Mouse (Mus musculus) common myeloid progenitor, adult 5-6 weeks (primary cell): ENCODE results near the gene T. TPM values are rescaled to one million over a fixed set of nuclear protein-coding genes. Genes with fewer than 3 reads are reported as not detected.

Experiments
- ATAC-seq: replicated peaks from 2 replicates; pipeline ENCODE4 v1.8.0; 2016; ENCODE audit warnings: low read depth, mild to moderate bottlenecking, moderate TSS enrichment, inconsistent platforms; ENCODE audit not compliant: poor library complexity, severe bottlenecking
- total RNA-seq: library from RNA; stranded (forward); fragments of 200-1000, 187-1606 nt; gene quantifications from 2 replicates; pipeline ENCODE4 v1.2.3, GENCODE M21; 2017

The T gene
- total RNA-seq, 1 experiment from 2014 or later = not detected

DNA sequence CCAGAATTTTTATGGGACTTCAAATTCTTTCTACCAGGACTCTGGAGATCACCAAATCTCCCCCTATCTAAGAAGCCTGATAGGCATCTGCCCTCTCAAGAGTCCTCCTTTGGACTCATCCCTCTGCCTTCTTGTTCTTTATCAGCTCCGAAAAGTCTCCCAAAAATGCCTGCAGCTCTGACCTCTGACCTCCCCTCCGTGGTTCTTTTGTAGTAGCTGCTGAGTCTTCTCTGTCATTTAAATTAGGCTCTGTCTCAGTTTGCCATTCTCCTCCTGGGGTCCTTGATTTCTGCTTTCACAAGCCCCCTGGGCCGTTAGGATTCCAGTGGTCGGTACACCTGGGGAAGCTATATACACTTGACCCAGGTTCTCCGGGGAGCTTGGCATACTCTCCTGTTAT is 4.3 kb upstream of the T start:
- no peak for ATAC-seq

DNA sequence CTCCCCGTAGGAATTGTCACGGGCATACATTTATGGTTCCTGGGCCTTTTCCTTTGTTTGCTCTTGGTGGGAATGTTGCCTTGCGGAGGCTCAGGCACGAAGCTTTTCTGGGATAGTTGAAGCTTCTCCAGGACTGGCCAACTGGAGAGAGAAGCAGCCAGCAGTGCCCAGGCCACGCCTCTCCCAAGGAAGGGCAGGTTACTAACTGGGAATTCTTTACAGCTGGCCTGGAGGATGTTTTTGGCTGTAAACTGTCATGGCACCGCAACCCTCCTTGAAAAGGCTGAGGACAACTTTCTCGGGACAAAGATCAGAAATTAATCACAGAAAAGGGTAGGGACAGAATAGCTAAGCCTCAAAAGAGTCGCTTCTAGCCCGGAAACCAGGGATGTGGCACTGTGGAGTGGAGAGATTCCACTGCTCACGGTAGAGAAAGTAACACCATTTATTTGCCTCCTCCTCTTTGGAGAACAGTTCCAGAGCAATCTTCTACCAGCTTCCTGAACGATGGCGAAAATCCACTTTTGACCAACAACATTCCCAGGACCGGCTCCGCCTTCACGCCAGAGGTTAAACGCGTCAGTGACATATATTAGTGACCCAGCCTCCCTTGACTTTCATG is 1.9 kb upstream of the T start:
- no peak for ATAC-seq

DNA sequence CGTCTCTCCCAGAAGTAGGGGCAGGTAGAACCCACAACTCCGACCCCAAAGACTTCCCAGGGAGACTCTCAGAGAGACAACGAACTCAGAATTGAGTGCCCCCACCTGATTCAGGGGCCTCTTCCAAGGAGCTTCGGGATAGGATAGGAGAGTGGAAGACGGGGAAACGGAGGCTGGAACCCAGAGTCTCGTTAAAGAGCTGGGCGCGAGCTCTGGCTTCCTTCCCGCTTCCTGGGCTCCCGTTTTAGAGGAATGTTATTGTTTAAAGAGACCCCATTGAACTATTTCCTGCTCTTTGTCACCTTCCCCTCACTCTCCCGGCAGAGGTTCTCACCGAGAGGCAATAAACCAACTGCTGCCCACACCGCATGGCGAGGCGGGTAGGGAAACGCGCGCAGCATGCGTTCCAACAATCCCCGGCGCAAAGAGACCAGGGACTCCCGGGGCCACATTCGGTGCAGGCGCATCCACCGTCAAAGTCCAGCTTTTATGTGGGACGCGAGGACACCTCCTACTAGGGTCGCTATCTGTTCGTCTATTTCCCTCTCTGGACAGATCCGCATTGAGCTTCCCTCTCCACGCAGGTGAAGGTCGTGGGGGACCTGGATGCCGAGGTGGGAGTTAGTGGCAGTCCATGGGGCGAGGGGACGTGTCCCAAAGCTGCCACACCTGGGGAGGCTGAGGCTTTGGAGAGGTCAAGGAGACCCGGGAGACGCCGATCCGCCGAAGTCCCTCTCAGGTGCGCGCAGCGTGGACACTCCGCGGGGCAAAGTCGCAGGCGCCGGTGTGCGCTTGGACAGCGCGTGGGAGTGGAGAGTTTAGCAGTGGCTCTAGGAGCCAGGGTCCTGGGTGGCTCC is 874 bp upstream of the T start:
- ATAC-seq = no peak

DNA sequence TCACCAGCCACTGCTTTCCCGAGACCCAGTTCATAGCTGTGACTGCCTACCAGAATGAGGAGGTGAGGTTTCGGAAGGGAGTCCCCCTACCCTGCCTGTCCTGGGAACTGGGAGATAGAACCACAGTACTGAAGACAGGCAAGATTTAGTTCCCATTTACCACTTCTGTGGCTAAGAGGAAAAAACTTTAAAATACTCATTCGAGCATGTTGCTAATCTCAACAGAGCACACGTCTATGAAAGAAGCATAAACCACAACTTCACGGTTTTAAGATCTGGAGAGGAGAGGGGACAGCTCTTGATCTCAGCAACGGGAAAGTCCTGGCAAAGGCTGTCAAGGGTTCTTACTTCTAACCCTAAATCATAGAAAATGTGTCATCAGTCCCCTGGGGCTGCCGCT is 2.0 kb downstream of the T start:
- ATAC-seq = peak; percentile 85

DNA sequence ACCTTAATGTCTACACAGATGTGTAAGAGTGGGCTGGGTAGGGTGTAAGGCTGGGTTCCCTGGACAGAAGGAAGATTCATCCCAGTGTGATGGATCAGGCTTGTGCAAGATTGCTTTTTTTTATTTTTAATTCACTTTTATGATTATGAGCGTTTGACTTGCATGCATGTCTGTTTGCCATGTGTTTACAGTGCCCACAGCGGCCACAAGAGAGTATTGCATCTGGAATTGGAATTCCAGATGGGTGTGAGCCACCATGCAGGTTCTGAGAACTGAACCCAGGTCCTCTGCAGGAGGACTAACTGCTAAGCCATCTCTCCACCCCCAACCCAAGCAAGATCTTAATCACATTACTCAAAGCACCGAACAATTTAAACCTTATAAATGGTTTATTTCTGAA is 9.8 kb downstream of the T start:
- no peak for ATAC-seq

DNA sequence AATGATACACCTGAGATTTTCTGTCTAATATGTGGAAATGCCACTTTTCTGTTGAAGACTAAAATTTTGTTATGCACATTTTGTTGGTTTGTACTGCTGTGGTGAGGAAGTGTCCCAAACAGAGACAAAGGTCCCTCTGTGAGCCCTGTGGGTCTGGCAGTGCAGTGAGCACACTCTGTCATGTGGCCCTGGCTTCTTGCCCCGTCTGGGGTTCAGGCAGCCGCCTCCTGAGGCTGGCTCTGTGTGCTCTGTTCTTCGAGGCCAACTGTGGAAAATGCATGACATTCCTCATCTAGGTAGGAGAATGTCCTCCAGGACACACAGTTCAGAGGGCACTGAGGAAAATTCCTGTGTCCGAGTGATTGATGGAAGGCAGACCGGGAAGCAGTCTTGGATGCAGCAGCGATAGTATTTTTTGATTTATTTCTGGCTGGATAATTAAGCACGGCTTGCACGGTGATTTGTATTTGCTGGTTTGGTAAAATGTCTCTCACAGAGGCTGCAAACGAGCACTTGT is 13.5 kb downstream of the T start:
- no peak for ATAC-seq

DNA sequence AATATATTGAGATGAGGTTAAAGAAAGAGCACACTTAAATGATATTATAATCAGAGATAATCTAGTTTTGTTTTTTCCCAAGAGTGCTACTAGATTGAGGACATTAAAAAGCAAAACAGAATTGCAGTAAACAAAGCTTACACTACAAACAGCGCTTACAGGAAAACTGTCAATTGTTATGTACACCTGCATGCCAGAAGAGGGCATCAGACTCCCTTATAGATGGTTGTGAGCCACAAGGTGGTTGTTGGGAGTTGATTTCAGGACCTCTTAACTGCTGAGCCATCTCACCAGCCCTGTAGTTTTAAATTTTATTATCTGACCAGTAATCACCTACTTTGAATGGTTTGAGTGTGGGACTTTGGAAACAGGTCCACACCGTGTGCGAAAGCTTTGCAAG is 14.1 kb downstream of the T start:
- no peak for ATAC-seq

DNA sequence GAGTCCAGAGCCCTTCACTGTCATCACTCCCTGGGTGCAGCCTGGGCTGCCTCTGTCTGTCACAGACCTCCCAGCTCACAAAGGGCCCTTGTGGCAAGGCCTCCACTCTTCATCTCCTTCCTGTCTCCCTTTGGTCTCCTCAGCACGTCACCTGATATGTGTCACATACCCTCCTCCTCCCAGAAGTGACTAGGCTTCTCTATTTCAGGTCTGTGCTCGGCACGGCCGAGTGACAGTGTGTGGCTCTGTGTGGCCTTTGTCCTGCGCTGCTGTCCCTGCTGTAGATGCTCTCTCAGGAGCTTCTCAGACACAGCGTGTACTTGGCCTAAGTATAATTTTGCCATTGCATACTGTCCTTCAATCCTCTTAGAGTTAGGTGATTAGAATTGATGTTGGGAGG is 21.0 kb downstream of the T start:
- ATAC-seq = peak; percentile 56; the same call in 1 of the 2 replicates

DNA sequence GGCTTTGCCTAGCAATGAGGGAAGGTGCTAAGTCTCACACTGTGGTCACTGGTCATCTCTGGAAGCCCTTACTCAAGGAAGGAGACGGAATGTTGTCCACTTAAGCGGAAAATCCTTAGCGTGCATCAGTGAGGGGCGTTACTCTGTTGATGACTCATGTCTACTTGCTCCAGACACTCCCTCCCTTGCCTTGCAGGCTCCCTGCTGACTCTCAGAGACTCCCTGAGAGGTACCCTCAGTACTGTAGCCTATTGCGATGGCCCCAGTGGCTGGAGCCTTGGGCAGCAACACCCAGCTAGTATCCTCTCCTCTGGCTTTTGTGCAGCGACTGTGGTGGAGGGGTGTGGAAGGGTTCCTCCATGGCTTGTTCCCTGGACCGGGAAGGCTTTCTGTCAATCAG is 21.4 kb downstream of the T start:
- no peak for ATAC-seq

DNA sequence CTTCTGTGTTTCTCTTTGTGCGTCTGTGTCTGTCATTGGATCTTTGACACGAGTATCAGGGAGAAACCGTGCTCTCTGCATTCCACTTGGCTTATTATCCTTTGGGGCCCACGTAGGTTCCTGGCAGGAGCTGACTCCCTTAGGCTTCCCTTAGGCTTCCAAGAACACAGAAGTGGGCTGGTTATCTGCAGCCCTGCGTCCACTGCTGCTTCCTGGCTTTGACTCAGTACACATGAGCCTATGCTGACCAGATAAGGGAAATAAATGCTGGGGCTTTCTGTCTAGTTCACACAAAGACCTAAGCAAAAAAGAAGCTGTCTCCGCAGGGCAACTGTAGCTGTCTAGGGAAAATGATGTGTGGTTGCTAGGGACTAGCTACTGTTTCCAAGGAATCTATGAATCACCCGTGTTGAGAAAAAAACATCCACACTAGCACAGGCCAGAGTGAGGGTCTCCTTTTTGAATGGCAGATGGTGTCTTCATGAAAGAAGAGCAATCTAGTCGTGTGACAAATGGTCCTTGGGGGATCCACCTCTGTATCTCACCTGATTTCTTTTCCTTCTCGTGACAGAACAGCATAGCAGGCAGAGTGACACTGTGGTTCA is 22.7 kb downstream of the T start:
- 0 out of 2 replicates have a peak, but pooled peaks have one; percentile 38 for ATAC-seq

DNA sequence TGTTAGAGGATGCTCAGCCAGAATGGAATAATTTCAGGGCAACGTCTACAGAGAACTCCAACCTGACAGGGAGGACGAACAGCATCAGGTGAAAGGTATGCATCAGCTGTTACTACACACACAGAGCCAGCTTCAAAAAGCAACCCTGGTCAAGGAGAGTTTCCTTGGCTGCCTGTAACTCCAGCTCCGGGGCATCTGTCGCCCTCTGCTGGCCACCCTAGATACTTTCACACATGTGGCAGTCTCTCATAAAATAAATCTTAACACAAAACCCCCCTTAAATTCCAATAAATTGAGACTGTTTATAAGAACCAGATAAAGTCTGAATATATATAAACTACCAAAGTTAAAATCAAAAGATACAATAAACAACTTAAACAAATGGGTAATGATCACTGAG is 27.3 kb downstream of the T start:
- ATAC-seq = peak; percentile 62

DNA sequence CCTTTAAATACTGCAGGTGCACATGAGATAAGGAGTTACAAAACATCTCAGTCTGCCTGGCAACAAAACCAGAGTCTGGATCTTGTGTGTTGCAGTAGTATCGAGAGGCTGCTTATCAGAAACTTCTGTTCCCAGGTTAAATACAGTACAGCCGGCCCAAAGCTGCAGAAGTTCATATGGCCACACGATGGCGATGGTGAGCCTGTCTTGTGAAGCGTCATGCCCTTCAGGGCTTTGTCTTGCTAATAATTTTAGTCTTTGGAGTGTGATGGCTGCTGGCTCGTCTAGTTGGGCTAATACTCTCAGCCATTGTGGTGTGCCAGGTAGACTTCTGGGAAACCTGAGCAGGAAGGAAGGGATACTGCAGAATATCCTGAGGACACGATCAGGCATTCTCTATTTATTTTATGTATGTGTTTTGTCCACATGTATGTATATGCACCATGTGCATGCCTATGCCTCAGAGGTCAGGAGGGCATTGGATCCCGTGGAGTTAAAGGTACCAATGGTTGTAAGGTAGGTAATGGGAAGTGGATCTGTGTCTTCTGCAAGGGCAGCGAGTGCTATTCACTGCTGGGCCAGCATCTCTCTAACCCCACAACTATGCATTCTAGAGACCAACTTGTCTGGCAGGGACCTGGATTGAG is 29.4 kb downstream of the T start:
- peak; percentile 92 for ATAC-seq

DNA sequence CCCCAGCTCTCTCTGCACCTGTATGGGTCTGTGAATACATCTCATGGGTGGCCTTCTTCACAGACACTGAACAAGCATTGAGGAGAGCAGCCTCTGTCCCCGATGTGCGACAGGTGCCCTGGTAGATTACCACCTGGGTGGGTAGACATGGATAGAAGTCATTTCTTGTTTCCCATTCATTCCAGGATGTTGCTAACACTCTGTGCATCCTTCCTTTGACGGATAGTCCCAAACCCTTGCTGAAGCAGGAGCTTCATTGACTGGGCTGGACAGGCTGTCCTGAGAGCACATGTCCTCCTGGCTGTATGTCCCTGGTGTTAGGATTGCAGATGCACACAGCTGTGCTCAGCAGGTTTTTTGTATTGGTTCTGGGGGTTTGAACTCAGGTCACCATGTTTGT is 33.5 kb downstream of the T start:
- ATAC-seq = no peak

DNA sequence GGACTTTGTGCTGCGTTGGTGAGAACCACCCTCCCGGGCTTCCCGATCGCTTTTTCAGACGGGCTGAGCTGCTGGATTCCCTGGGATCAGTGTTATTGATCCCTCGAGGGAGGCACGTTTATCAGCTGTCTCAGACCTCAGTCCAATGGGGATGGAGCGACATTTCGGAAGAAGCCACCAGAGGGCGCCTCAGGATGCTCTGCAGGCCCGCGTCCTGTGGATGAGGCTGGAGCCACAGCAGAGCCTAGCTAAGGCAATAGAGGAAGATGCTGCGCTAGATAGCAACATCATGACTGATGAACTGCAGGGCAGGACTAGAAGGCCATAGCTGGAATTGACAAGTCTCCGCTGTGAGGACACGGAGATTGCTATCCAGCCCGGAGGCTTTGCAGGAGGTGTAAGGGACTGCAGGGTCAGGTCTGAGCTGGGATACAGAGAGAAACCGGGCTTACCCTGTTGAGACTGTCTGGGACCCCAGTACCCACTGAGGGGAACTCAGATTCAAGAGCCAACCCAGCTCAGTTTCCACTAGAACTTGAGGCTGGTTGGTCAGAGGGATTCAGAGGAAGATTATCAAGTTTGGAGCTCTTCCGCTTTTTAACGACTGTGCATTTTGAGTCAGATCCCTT is 34.6 kb downstream of the T start:
- peak; percentile 94 for ATAC-seq

DNA sequence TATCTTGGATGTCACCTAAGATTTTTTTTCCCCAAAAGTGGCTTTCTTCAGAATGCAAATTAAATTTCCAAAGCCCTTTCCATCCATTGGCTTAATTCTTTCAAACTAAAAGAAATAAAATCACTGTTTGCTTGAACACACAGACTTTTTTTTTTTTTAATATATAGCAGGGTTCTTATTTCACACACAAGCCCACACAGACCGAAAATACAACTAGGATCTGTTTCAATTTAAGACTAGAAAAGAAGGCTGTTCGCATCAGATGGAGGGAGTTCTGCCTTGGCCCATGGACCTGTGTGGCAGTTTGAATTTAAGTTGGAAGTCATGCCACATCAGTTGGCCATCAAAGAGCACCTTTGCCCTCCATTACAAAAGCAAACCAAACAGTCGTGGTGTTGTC is 44.3 kb downstream of the T start:
- ATAC-seq = no peak

DNA sequence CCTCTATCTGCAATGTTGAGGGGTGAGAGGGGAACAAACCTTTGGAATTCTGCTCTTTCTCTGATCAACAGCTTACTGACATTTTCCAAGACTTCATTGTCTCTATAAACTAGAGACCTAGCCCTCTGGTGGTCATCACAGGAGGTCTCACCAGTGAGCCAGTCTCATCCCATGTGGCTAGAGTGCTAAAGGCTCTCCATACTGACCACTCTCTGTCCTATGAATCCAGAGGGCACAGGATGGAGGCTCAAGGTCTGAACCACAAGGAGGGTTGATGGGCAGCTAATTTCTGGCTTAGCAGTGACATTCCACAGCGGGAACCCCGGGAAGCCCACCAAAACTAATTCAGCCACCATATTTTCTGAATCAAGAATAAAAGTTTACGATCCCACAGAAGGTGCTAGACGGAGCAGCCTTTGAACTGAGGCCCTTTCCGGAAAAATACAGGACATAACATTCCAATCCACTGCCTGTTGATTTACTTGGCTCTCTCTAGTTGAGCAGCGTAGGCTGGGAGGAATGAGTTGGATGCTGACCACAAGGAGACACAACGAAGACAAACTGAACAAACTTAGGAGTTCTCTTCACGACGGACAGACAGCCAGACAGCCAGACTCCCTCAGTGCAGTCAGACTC is 45.4 kb downstream of the T start:
- ATAC-seq = no peak

DNA sequence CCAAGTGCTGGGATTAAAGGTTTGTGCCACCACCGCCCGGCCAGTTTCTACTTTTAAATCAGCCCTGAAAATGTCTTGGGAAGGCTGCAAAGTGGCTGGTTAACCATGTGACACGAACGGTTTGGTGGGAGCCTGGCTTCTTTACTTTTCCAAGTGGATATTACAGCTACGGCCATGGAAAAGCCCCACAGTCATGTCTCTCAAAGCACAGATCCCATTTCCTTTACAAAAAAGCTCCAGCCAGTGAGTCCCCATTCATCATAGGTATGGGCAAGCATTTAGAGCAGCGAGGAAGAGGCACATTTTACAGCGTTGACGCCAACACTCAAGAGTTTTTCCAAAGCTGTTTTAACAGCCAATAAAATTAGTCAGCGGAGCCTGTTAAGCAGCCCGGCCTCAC is 47.6 kb downstream of the T start:
- no peak for ATAC-seq

DNA sequence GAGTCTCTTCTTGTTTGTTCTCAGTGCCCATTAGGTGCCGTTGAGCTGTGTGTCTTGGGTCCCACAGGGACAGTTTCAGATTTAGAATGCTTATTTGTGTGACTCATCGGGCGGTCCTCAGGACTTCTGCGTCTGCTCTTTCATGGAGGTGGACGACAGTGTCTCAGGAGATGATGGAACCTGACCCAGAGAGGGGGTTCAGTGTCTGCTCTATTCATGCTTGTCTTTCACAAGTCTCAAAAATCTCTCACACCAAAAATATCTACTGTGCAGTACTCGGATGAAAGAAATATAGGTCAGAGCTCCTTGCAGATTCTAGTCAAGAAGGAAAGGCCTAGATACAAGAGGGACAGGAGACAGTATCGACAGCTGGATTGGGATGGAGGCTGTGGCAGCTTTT is 48.7 kb downstream of the T start:
- ATAC-seq = no peak

DNA sequence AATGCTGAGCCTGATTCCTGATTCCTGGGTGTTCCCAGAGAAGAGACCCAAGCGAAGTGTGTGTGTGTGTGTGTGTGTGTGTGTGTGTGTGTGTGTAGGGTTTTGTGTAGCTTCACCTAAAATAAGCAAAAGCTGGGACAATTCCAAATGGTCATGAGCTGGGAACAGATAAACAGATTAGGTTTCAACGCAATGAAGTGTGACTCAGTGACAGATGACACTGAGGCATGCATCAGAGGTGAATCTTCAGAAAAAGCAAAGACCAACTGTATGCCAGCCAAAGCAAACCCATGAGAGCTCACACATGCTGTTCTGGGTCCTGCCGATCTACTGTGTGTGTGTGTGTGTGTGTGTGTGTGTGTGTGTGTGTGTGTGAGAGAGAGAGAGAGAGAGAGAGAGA is 50.0 kb downstream of the T start:
- ATAC-seq = no peak

DNA sequence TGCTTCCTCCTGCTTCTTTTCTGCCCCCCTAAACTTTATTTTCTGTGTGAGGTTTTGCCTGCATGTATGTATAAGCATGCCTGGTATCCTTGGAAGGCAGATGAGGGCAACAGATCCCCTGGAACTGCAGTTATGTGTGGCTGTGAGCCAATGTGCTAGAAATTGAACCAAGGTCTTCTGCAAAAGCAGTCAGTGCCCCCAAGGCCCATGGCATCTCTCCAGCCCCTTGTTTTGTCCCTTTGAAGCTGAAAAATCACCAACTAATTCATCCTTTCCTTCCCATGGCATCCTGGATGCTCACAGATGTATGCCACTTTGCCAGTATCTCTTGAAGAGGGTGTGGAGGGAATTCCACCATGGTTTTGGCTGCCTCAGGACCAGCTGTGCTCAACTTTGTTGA is 50.9 kb downstream of the T start:
- no peak for ATAC-seq
